Mouse (Mus musculus): Measurements from ENCODE around the gene Sqstm1.

Gene Sqstm1

GRCm38 (mm10) chr11:50210505-50211151 lies at the start of gene Sqstm1, which contains the start of gene Mgat4b:
Sqstm1 (minus strand) TSS chr11:50210827.
Mgat4b (plus strand) TSS chr11:50210890.
- DNase-seq (ENCODE audit: low spot score in 2 of 2): peak; percentile 78 to 82

DNA sequence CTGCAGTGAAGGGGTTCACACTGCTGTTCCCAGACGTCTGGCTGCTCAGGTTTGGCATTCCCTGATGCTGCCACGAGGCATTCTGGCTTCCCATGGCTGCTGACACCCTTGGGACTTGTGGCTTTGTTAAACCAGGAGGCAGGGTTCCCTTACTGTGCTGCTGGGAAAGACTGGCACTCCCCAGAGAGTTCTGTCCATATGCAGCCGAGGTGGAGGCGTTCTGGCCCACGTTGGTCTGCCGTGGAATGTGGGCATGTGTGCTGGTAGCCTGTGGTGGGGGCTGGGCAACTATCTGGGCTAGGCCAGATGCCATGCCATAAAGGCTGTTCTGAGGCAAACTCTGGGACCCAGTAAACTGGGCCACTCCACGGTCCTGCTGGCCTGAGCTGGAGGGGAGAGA lies 47.7 kb upstream of the Sqstm1 start:
- DNase-seq (ENCODE audit: low spot score in 2 of 2): no peak

GRCm38 (mm10) chr11:50256615-50257014 lies 46.0 kb upstream of the Sqstm1 start:
- DNase-seq (ENCODE audit: low spot score in 2 of 2): no peak

DNA sequence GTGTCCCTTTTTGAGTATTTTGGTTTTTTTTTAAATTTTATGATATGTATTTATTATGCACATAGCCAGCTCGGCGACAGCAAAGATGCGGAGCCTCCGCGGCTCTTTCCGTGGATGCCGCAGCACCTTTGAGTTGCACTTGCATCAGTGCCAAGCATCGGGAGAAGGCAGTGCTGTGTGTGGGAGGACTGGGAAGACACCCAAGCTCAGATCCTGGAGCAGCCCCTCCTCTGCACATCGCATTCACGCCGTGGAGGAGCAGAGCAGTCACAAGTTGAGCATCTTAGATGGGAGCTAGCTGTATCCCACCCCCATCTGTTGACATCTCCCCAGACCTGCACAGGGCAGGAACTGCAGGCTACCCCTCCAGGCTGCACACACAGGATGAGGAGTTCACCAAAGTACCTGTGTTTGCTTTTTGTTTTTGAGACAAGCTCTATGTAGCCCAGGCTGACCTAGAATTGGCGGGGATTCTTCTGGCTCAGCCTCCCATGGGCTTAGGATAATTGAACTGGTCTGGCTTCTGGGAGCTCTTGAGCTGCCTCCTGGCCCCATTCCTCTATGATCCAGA lies 43.5 kb upstream of the Sqstm1 start:
- DNase-seq (ENCODE audit: low spot score in 2 of 2): no peak

- DNase-seq (ENCODE audit: low spot score in 2 of 2): no peak
Observed at GRCm38 (mm10) chr11:50253393-50253792, 42.8 kb upstream of the Sqstm1 start.

GRCm38 (mm10) chr11:50252684-50253265 lies 42.1 kb upstream of the Sqstm1 start:
- DNase-seq (ENCODE audit: low spot score in 2 of 2): no peak

GRCm38 (mm10) chr11:50252166-50252565 lies 41.5 kb upstream of the Sqstm1 start:
- DNase-seq (ENCODE audit: low spot score in 2 of 2): no peak

DNA sequence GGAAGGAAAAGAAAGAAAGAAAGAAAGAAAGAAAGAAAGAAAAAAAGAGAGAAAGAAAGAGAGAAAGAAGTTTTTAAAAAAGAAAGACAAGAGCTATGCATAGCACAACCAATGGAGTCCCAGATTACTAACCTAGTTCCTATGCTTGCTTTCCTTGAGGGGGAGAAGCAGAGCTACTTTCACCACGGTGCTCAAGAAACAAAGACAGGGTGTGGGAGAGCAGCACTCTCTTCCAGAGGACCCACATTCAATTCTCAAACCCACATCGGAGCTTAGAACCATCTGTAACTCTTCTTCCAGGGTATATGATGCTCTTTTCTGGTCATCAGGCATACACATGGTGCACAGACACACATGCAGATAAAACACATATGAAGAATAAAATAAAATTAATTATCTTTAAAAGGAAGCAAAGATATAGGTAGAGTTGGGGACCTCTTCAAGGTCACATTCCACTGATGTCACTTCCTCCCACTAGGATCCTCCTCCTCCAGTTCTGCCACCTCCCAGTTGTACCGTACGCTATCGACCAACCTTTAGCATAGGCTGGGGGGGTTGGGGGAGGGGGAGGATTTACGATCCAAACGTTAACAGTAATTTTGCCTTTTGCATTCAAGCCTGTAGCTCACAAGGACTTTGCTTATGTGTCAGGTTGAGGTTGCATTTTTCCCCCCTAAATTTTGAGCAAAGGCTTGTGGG lies 38.0 kb upstream of the Sqstm1 start:
- no peak for DNase-seq (ENCODE audit: low spot score in 2 of 2)

- DNase-seq (ENCODE audit: low spot score in 2 of 2): no peak
Observed at GRCm38 (mm10) chr11:50245269-50245668, 34.6 kb upstream of the Sqstm1 start.

- no peak for DNase-seq (ENCODE audit: low spot score in 2 of 2)
Observed at GRCm38 (mm10) chr11:50243926-50244325, 33.3 kb upstream of the Sqstm1 start.

DNA sequence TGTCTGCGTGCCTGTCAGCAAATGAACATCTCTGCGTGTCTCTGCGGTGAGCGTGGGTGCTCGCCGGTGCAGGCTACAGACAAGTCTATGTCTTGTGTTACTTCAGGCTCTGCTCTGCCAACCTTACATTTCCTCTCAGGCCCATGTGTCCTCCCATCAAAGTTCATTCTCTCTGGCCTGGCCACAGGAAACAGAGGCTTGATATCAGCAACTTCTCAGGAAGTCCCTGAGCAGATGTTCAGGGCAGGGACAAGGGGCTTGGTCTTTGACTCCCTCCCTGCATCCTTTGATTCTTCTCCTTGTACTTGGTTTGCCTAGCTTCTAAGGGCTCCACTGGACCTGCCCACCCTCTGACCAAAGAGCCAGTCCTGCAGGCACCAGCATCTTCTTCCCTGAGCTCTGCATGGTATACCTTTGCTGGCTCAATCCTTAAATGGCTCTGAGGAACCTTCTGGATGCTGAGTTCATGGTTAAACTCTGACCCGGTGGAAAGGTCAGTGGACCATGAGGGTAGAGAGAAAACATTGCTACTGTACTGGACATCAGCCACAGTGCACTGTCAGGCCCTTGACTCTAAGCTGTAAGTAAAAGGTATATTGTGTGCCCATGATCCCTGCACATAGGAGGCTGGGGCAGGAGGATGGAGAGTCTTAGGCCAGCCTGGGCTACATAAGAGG lies 29.7 kb upstream of the Sqstm1 start:
- DNase-seq (ENCODE audit: low spot score in 2 of 2): no peak

GRCm38 (mm10) chr11:50238821-50239791 lies 28.5 kb upstream of the Sqstm1 start:
- no peak for DNase-seq (ENCODE audit: low spot score in 2 of 2)

GRCm38 (mm10) chr11:50238324-50238723 lies 27.7 kb upstream of the Sqstm1 start, which contains the start of gene Ltc4s:
Ltc4s (minus strand) TSS chr11:50238616.
- DNase-seq (ENCODE audit: low spot score in 2 of 2): no peak

DNA sequence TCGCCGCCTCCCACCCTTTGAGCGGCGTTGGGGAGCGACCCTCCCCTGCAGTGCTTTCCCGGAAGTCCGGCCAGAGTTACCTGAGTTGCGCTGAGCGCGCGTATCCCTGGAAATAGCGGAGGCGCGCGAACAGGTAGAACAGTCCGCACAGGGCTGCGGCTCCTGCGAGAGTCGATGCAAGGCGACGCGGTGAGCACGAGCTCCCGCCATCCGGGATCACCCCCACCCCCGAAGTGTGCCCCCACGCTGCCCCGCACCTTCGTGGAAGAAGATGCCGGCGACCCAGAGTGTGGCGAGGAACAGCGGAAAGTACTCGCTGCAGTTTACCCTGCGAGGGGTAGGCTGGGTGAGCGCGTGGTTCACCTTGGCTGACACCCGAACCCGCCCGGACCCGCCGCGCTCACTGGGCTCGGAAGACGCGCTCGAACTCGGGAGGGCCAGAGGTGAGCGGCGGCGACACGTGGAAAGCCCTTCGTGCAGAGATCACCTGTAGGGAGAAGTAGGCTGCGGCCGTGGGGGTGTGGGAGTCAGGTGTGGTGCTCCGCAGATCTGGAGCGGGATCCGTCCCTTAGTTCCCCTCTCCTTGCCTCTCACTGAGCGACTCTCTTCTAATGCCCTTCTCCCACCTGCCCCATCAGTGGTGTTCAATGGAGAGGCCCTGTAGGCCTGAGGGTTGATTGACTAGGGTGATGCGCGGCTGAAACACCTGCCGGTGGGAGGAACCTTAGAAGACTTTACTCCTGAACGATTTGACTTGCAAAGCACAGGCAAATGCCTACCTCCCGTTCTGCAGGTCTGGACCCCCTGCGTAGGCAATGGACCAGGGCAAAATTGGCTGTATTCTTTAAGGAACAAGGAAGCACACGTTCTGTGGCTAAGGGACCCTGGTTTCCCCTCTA lies 26.6 kb upstream of the Sqstm1 start:
- DNase-seq (ENCODE audit: low spot score in 2 of 2): no peak

DNA sequence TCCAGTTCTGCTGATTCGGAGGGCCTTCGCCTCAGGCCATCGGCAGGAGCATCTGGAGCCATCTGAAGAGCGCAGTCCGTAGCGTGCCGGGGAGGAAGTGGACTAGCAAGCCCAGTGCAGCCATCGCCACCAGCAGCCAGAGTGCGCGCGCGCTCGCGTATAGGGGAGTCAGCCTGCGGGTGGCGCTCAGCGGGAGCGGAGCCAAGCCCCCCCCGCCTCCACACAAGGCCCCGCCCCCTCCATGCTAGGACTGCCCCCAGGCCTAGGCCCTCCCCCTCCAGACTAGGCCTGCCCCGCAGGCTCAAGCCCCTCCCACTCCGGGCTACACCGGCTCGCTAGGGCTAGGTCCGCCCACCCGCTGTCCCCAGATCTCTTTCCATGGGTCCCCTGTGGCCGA lies 25.9 kb upstream of the Sqstm1 start:
- peak; percentile 84 to 88 for DNase-seq (ENCODE audit: low spot score in 2 of 2)

DNA sequence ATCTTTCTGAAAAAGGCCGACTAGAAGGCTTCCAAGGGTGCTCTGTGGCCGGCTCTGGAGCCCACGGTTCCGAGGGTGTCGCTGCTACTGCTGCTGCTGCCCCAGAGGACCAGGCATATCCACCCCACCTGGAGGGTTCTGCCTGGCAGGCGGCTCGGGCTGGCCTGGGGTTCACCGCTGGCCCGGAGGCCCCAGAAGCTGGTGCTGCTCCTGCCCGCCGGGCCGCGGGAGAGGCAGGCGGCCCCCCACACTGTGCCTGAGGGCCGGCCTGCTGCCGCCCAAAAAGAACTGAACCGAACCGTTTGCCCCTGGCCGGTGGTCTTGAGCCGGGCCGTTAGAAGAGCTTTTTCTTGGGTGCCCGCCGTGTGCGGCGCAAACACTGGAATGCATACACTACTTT lies 24.0 kb upstream of the Sqstm1 start:
- DNase-seq (ENCODE audit: low spot score in 2 of 2): no peak

DNA sequence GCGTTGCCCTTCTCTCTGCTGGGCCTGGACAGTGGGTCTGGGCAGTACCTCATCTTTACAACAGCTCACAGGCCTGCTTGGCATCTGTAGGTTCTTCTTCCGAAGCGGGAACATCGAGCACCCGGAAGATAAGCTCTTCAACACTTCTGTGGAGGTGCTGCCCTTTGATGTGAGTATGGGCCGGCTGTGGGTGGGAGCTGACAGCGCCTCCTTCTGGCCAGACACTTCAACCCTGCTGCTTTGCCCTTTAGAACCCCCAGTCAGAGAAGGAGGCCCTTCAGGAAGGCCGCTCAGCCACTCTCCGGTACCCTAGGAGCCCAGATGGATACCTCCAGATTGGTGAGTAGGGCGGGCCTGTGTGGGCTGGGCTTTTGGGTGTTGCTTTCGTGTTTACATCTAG lies 23.4 kb upstream of the Sqstm1 start:
- DNase-seq (ENCODE audit: low spot score in 2 of 2): no peak

GRCm38 (mm10) chr11:50233022-50233421 lies 22.4 kb upstream of the Sqstm1 start:
- no peak for DNase-seq (ENCODE audit: low spot score in 2 of 2)

DNA sequence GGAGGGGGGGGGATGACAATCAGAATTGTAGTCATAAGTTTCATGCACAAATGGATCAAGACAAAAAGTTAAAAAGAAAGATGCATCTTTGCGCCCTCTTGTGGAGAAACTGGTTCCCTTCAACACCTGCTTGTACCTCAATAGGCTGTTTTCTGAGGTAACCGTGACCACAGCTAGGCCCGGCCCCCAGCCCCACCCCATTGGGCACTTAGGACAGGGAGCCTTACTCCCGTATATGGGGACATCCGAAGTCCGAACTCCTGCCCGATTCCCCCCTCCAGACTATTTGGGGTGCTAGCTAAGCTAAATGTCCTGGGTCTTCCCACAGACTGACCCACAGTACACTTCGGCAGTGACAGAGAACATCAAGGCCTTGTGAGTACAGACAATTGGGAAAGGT lies 20.8 kb upstream of the Sqstm1 start:
- no peak for DNase-seq (ENCODE audit: low spot score in 2 of 2)
